Mouse (Mus musculus) olfactory bulb, adult 2 months (tissue): ENCODE data around the gene Smarcb1. TPM values are rescaled to one million over a fixed set of nuclear protein-coding genes. Genes with fewer than 3 reads are reported as not detected.

Source experiments
- H3K27ac ChIP-seq: fragments of 200-500 bp; 2 replicates; pipeline ENCODE4 v1.5.1; 2012; ENCODE audit warnings: low read depth, low read length; ENCODE audit not compliant: insufficient read depth
- H3K4me1 ChIP-seq: fragments of 200-500 bp; 2 replicates; pipeline ENCODE4 v1.6.1; 2012; ENCODE audit warnings: low read length; ENCODE audit not compliant: control insufficient read depth, insufficient read depth
- H3K4me3 ChIP-seq: fragments of 200-500 bp; 2 replicates; pipeline ENCODE4 v1.5.1; 2012; ENCODE audit warnings: mild to moderate bottlenecking, low read depth, low read length, moderate library complexity; ENCODE audit not compliant: insufficient read depth
- CTCF ChIP-seq: fragments of 200-500 bp; IDR thresholded peaks from 2 replicates; pipeline ENCODE4 v1.5.1; 2012; ENCODE audit warnings: low read depth, mild to moderate bottlenecking, low read length, moderate library complexity; ENCODE audit not compliant: insufficient read depth
- POLR2A ChIP-seq: fragments of 200-500 bp; IDR thresholded peaks from 2 replicates; pipeline ENCODE4 v1.6.1; 2012; ENCODE audit warnings: mild to moderate bottlenecking, low read depth, low read length, moderate library complexity; ENCODE audit not compliant: insufficient read depth
- WGBS: fragments of 180-500 bp; shearing (Covaris S2); methylation state at CpG from one replicate; pipeline ENCODE4 v1.1.7; 2018; 5-methylcytosine and 5-hydroxymethylcytosine counted together
- polyA plus RNA-seq: library from polyadenylated mRNA; stranded (reverse); fragments of >200 nt; gene quantifications from 2 replicates; pipeline ENCODE4 v1.2.4, GENCODE M21; 2012; ENCODE audit warnings: low replicate concordance; ENCODE audit not compliant: missing spikeins, insufficient read depth, insufficient read length

The Smarcb1 gene
- polyA plus RNA-seq, 1 experiment = not detected

DNA sequence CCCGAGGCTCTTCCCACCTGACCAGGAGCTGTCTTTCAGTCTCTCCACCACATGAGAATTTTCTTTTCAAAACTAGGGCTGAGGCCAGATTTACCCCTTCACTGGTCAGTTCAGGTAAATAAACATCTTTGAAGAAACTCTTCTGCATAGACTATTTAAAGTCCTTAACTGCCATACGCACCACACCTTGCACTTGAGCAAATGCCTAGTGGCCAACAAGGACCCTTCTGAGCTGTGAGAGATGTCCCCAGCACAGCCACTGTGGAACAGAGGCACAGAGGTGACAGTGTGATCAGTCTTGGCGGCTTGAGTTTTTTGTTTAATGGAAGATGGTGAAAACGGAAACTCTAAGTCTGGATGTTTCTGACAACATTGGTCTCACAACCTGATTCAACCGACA is 2.4 kb downstream of the Smarcb1 start:
- 79% methylated on average over 5 of the region's 5 CpGs for WGBS
- Histone ChIP-seq H3K4me3 (no peak overlapping the region), H3K4me1 (peaks cover 26% of the 10 kb centered on the region), H3K27ac (no peak overlapping the region)
- TF ChIP-seq POLR2A (no peak), CTCF (no peak)

DNA sequence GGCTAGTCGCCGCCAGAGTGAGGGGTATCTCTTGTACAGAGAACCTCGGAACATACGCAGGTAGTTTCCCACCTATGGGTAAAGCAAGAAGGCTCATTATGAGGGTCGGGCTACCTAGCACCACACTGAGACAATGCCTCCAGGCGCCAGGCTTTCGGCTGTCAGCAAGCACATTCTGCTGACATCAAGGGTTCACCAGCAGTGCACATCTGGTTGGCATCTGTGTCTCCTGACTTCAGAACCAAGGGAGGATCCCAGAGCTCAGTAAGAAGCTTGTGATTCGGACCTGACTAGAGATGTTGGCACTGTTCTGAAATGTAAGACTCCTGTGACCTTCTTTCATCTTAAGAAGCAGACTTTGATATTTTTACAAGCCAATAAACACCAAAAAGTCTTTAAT is 4.6 kb downstream of the Smarcb1 start:
- WGBS = 79% methylated on average over 8 of the region's 8 CpGs

DNA sequence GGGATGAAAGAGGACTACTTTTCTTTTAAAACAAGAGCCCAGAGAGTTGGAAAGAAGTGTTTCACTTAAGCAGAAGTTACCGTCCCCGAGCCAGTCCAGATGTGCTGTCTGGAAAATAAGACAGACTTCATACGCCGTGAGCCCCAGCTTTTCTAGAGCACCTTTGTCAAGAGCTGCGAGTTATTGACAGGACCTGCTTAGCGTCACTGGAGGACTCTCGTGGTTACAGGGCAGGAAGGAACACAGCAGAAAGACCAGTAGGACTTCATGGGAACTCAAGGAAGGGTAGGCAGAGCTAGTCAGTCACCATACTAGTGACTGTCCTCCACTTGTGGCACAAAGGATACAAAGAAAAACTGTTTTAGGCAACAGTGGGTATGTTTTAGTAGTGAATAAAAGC is 5.9 kb downstream of the Smarcb1 start:
- 78% methylated on average over 7 of the region's 7 CpGs for WGBS
- no peak overlapping the region for H3K4me3 ChIP-seq
- no peak overlapping the region for H3K27ac ChIP-seq
- TF ChIP-seq CTCF (no peak), POLR2A (no peak)
- peaks cover 21% of the 10 kb centered on the region for H3K4me1 ChIP-seq

More for the DNA sequence above, 4.6 kb downstream of the Smarcb1 start:
- Histone ChIP-seq H3K4me3 (no peak overlapping the region), H3K4me1 (peaks cover 23% of the 10 kb centered on the region), H3K27ac (no peak overlapping the region)
- TF ChIP-seq CTCF (no peak), POLR2A (no peak)

DNA sequence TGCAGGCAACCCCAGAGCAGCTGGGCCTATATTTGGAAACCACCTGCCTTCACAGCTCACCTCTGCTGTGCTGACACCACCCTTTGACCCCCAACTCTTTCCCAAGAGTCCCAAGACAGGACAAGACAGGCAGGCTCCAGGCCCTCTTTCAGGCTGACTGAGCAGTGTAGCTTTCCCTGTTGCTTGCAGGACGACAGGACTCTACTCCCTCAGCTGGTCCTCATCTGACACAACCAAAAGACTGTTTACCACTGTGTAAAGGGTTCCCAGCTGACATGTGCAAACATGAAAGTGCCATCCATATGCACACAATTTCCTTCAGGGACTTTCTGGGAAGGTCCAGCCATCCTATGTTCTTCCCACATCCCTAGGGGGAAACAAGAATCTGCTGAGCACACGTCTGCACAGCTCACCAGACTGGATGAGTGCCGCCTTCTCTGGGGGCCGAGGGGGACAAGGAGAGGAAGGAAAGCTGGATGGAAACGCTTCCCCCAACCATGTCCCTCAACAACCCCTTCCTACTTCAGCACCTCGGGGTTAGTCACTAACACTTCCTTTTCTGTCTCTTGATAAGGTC is 8.3 kb downstream of the Smarcb1 start:
- no peak overlapping the region for H3K4me3 ChIP-seq
- WGBS = 70% methylated on average over 6 of the region's 6 CpGs
- no peak overlapping the region for H3K27ac ChIP-seq
- peaks cover 11% of the 10 kb centered on the region; the same call in 1 of the 2 replicates for H3K4me1 ChIP-seq
- TF ChIP-seq POLR2A (no peak), CTCF (no peak)

DNA sequence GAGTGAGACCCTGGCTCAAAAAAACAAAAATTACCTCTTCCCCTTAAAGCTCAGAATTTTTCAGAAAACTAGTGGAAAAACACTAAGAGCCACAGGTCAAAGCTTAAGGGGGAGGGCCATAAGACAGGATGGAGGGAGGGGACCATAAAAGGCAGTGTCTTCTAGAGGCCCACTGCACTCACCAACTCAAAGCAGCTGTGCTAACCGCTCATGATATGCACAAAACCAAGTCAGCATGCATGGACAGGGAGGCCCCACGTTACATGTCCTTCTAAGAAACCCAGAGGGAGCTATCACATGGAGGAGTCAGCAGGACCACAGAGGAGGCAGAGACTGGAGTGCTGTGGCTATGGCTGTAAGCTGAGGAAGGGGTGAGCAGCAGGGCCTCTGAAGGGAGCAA is 10.7 kb downstream of the Smarcb1 start:
- TF ChIP-seq POLR2A (no peak), CTCF (no peak)
- H3K27ac ChIP-seq = no peak overlapping the region
- peaks cover 5% of the 10 kb centered on the region; the same call in 1 of the 2 replicates for H3K4me1 ChIP-seq
- H3K4me3 ChIP-seq = no peak overlapping the region
- WGBS = 85% methylated on average over 2 of the region's 2 CpGs

DNA sequence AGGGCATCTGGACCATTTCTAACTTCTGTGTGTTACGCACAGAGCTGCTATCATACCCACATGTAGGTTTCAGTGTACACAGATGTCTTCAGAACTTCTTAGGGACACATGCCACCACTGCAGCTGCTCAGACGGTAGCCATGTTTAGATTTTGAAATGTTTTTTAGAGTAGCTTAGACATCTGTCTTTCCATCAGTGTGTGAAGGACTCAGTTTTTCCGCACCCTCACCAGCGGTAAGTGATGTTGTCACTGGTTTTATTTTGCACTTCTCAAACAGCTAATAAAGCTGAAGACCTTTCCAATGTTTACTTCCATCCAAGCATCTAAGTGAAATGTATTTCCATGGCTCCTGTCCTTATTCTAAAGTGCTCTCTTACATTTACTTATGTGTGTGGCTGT is 14.5 kb downstream of the Smarcb1 start:
- 92% methylated on average over 4 of the region's 4 CpGs for WGBS
- no peak overlapping the region for H3K4me3 ChIP-seq
- no peak overlapping the region for H3K27ac ChIP-seq
- H3K4me1 ChIP-seq = no peaks in the 10 kb centered on the region
- TF ChIP-seq CTCF = no peak
- TF ChIP-seq POLR2A = no peak

DNA sequence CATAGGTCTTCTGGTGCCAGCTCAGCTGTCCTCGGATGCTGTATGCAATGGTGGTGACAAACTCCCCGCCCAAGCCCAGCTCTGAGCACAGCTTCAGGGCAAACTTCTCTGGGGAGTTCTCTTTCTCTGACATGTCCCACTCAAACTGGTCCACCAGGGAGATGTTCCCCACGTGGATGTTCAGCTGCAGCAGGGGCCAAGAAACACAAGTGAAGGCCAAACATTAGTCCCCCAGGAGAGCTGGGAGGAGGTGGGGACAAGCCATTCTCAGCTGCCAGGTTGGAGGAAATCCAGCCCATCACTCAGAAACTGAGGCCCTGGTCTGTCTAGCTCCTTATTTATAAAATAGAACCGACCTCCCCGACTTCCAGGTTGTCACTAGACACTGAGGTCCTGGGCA is 17.0 kb downstream of the Smarcb1 start:
- TF ChIP-seq CTCF (no peak), POLR2A (no peak)
- no peak overlapping the region for H3K4me3 ChIP-seq
- H3K4me1 ChIP-seq = no peaks in the 10 kb centered on the region
- H3K27ac ChIP-seq = no peak overlapping the region
- 77% methylated on average over 5 of the region's 5 CpGs for WGBS

DNA sequence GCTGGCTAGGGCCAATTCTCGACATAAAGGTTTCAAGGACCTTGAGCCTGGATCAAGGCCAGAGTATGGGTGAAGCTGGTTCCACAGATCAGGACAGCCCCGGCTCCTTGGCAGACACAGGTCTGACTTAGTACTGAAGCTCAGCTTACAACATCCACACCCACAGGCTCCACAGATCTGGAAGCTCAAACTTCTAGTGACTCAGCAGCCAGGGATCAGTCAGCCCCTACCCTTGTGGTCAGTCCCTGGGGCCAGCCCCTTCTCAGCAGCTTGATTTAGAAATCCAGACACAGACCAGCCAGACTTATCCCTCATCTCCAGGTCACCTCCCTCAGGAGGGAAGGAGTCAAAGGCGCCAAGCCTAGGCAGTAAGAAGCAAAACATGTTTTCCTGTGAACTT is 22.6 kb downstream of the Smarcb1 start:
- H3K27ac ChIP-seq = no peak overlapping the region
- H3K4me1 ChIP-seq = peaks cover 8% of the 10 kb centered on the region; the same call in 1 of the 2 replicates
- no peak for TF ChIP-seq POLR2A
- TF ChIP-seq CTCF = no peak
- H3K4me3 ChIP-seq = no peak overlapping the region
- 26% methylated on average over 3 of the region's 3 CpGs for WGBS

DNA sequence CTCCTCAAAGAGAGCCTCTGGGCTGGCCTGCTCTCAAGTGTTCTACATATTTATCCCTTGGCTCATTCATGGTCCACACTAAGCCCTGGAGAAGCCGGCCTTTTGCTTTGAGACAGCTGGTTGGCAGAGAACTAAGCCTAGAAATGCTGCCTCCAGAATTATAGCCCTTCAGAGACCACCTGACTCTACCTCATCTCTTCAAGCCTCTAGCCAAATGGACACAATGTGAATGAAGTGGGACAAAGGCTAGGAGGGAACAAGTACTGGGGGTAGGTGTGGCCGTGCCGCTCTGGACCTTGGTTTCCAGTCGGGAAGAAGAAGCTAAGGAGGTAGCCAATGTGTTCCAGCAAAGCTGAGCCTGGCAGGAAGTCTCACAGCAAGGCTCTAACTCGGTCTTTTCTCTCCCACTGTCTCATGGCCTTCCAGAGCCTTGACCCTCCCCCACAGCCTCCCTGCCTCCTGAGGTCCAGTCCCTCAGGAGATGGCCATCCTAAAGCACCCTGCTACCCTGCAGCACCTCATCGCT is 23.3 kb downstream of the Smarcb1 start:
- 55% methylated on average over 6 of the region's 6 CpGs for WGBS
- H3K4me1 ChIP-seq = peaks cover 14% of the 10 kb centered on the region
- no peak overlapping the region for H3K27ac ChIP-seq
- no peak overlapping the region for H3K4me3 ChIP-seq
- TF ChIP-seq CTCF (no peak), POLR2A (no peak)
